Mouse (Mus musculus) heart, adult 2 months (tissue): ENCODE results near the gene Sipa1l1. TPM values are rescaled to one million over a fixed set of nuclear protein-coding genes. Genes with fewer than 3 reads are reported as not detected.

Source experiments
- DNase-seq, 2 experiments: peaks; one replicate each; pipeline ENCODE4 v3.0.0; 2021
- H3K27ac ChIP-seq: fragments of 200-600 bp; 2 replicates; pipeline ENCODE4 v1.8.1; 2022
- H3K27me3 ChIP-seq: fragments of 200-500 bp; 2 replicates; pipeline ENCODE4 v1.6.1; 2012; ENCODE audit warnings: mild to moderate bottlenecking, low read length, inconsistent platforms, mixed read lengths; ENCODE audit not compliant: control insufficient read depth, insufficient read depth
- H3K36me3 ChIP-seq: fragments of 200-500 bp; 2 replicates; pipeline ENCODE4 v1.6.1; 2012; ENCODE audit warnings: low read length, inconsistent platforms; ENCODE audit not compliant: control insufficient read depth, insufficient read depth
- H3K4me1 ChIP-seq: fragments of 200-500 bp; 2 replicates; pipeline ENCODE4 v1.6.1; 2011; ENCODE audit warnings: low read length; ENCODE audit not compliant: control insufficient read depth, insufficient read depth
- H3K4me3 ChIP-seq: fragments of 200-600 bp; 2 replicates; pipeline ENCODE4 v1.8.1; 2022
- H3K79me2 ChIP-seq: fragments of 200-500 bp; replicated peaks from 2 replicates; pipeline ENCODE4 v1.6.1; 2012; ENCODE audit warnings: mild to moderate bottlenecking, inconsistent platforms, low read length, moderate library complexity, mixed read lengths; ENCODE audit not compliant: control insufficient read depth, insufficient read depth
- H3K9ac ChIP-seq: fragments of 200-500 bp; 2 replicates; pipeline ENCODE4 v1.6.1; 2012; ENCODE audit warnings: low read depth, mild to moderate bottlenecking, control low read depth, inconsistent platforms, low read length, mixed read lengths
- CTCF ChIP-seq: fragments of 200-600 bp; IDR thresholded peaks from 2 replicates; pipeline ENCODE4 v1.8.1; 2022; ENCODE audit warnings: antibody characterized with exemption, mild to moderate bottlenecking, moderate library complexity
- EP300 ChIP-seq: fragments of 200-500 bp; IDR thresholded peaks from 2 replicates; pipeline ENCODE4 v1.6.1; 2011; ENCODE audit warnings: low read depth, low read length, control low read depth; ENCODE audit not compliant: insufficient read depth
- POLR2A ChIP-seq: fragments of 200-500 bp; IDR thresholded peaks from 2 replicates; pipeline ENCODE4 v1.6.1; 2011; ENCODE audit warnings: mild to moderate bottlenecking, low read depth, low read length, control low read depth; ENCODE audit not compliant: insufficient read depth
- WGBS: fragments of 180-500 bp; shearing (Covaris S2); methylation state at CpG from one replicate; pipeline ENCODE4 v1.1.7; 2018; 5-methylcytosine and 5-hydroxymethylcytosine counted together
- intact Hi-C: fragments of 180-260 bp; cut with DNase I; formaldehyde crosslinking; loops from one replicate; pipeline ENCODE4 v1.15.1; 2025
- polyA plus RNA-seq: library from polyadenylated mRNA; depleted of rRNA; stranded (reverse); fragments of >200 nt; gene quantifications from 2 replicates; pipeline ENCODE4 v1.2.3, GENCODE M21; 2012
- total RNA-seq, 2 experiments: library from RNA; stranded (reverse); gene quantifications; 2 replicates each; pipeline ENCODE4 v1.2.3; 2021

Sipa1l1 gene
- total and polyA plus RNA-seq, 3 experiments: 6.9 to 9.1 (median 8.4) TPM

- 64% methylated on average over 3 of the region's 3 CpGs for WGBS
- Histone ChIP-seq H3K79me2 (no peaks in the 10 kb centered on the region), H3K9ac (no peak overlapping the region), H3K27ac (no peak overlapping the region), H3K36me3 (no peaks in the 10 kb centered on the region), H3K4me1 (no peaks in the 10 kb centered on the region), H3K27me3 (no peaks in the 10 kb centered on the region), H3K4me3 (no peak overlapping the region)
- intact Hi-C loops: no loop called here
- TF ChIP-seq EP300: no peak
- TF ChIP-seq POLR2A: no peak
- TF ChIP-seq CTCF: no peak
- DNase-seq: no peak
Measured at GRCm38 (mm10) chr12:82143371-82143770, 25.7 kb upstream of the Sipa1l1 start.

GRCm38 (mm10) chr12:82145173-82145572, 23.9 kb upstream of the Sipa1l1 start:
- no peak overlapping the region for H3K4me3 ChIP-seq
- DNase-seq: no peak
- no peak overlapping the region for H3K27ac ChIP-seq
- H3K36me3 ChIP-seq: no peaks in the 10 kb centered on the region
- no peaks in the 10 kb centered on the region for H3K79me2 ChIP-seq
- H3K4me1 ChIP-seq: no peaks in the 10 kb centered on the region
- no peaks in the 10 kb centered on the region for H3K27me3 ChIP-seq
- intact Hi-C loops: no loop called here
- TF ChIP-seq EP300: no peak
- no peak for TF ChIP-seq POLR2A
- no peak for TF ChIP-seq CTCF
- no peak overlapping the region for H3K9ac ChIP-seq

GRCm38 (mm10) chr12:82147021-82147693, 22.0 kb upstream of the Sipa1l1 start:
- no peaks in the 10 kb centered on the region for H3K79me2 ChIP-seq
- WGBS: 89% methylated on average over 12 of the region's 12 CpGs
- no peak overlapping the region for H3K9ac ChIP-seq
- H3K27ac ChIP-seq: no peak overlapping the region
- H3K27me3 ChIP-seq: no peaks in the 10 kb centered on the region
- intact Hi-C loops: no loop called here
- no peak for DNase-seq
- no peaks in the 10 kb centered on the region for H3K36me3 ChIP-seq
- TF ChIP-seq EP300 (no peak), CTCF (no peak), POLR2A (no peak)
- H3K4me1 ChIP-seq: no peaks in the 10 kb centered on the region; the same call in 1 of the 2 replicates
- no peak overlapping the region for H3K4me3 ChIP-seq

GRCm38 (mm10) chr12:82148328-82148930, 20.7 kb upstream of the Sipa1l1 start:
- no peaks in the 10 kb centered on the region; the same call in 1 of the 2 replicates for H3K4me1 ChIP-seq
- TF ChIP-seq EP300: no peak
- no peak for TF ChIP-seq POLR2A
- no peak for TF ChIP-seq CTCF
- H3K79me2 ChIP-seq: no peaks in the 10 kb centered on the region
- H3K4me3 ChIP-seq: no peak overlapping the region
- WGBS: 61% methylated on average over 8 of the region's 8 CpGs
- no peaks in the 10 kb centered on the region for H3K36me3 ChIP-seq
- DNase-seq: no peak
- no peak overlapping the region for H3K27ac ChIP-seq
- intact Hi-C loops: no loop called here
- H3K9ac ChIP-seq: no peak overlapping the region
- peaks cover 2% of the 10 kb centered on the region; the same call in 1 of the 2 replicates for H3K27me3 ChIP-seq

GRCm38 (mm10) chr12:82151019-82151418, 18.1 kb upstream of the Sipa1l1 start:
- H3K27me3 ChIP-seq: peaks cover 2% of the 10 kb centered on the region; the same call in 1 of the 2 replicates
- H3K4me3 ChIP-seq: no peak overlapping the region
- H3K4me1 ChIP-seq: no peaks in the 10 kb centered on the region; the same call in 1 of the 2 replicates
- 33% methylated on average over 2 of the region's 2 CpGs for WGBS
- no peaks in the 10 kb centered on the region for H3K79me2 ChIP-seq
- H3K27ac ChIP-seq: no peak overlapping the region
- TF ChIP-seq CTCF (no peak), EP300 (no peak), POLR2A (no peak)
- intact Hi-C loops: no loop called here
- no peaks in the 10 kb centered on the region for H3K36me3 ChIP-seq
- H3K9ac ChIP-seq: no peak overlapping the region
- no peak for DNase-seq

- TF ChIP-seq EP300: no peak
- intact Hi-C loops: no loop called here
- WGBS: 78% methylated on average over 4 of the region's 4 CpGs
Measured at GRCm38 (mm10) chr12:82154527-82154926, 14.6 kb upstream of the Sipa1l1 start.

More at GRCm38 (mm10) chr12:82154527-82154926, 14.6 kb upstream of the Sipa1l1 start:
- Histone ChIP-seq H3K4me3 (no peak overlapping the region), H3K4me1 (no peaks in the 10 kb centered on the region; the same call in 1 of the 2 replicates), H3K27ac (no peak overlapping the region), H3K9ac (no peak overlapping the region), H3K27me3 (peaks cover 2% of the 10 kb centered on the region; the same call in 1 of the 2 replicates), H3K36me3 (no peaks in the 10 kb centered on the region), H3K79me2 (no peaks in the 10 kb centered on the region)
- DNase-seq: no peak
